Mouse (Mus musculus) cerebellum, adult 11 months (tissue): ENCODE measurements around the gene Bcl10.
A peak's percentile ranks its signal among the peaks of the same experiment; 100 is the strongest.
"Not testable (repeated sequence)": the region's sequence is repeated elsewhere in the genome, so short reads cannot be mapped to it uniquely, and the experiment has no call there.

Source experiments
- DNase-seq: peaks from one replicate; pipeline ENCODE4 v3.0.0; 2022

Bcl10 gene

DNA sequence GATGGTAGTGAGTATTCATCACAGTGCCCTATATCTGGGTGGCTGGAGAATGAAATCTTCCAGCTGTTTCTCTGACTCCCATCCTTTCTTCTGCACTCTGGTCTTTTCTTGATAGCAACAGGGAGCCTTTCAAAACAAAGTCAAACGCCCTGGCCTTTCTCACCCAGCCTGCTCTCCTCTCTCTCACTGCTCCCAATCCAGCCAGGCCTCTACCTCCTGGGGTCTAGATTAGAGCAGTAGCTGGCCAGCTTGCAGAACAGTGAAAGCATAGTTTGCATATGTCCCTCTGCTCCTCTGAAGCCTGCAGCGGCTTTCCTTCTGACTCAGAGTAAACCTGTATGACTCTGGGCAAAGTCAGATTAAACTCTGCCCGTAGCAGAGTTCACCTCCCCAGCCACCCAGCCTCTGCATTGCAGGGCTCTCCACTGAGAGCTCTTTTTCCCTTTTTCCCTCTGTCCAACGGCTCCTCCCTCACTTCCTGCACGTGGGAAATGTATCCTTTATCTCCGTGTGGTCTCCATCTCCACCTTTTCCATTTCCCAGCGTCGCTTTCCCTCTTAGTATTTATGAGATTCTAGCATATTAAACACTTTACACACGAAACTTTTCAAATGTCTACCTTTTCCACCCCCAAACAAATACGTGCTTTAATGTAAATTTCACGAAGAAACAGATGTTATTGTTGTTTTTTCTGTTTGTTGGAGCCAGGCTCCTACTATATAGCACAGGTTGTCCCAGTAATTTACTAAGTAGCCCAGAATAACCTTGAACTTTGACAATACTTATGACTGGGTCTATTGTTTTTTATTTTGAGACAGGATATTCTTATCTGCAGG, at the start of gene Bcl10:
Gene Bcl10 (plus strand): TSS at position 786 of the 836 bp plus-strand sequence.
- no peak for DNase-seq

DNA sequence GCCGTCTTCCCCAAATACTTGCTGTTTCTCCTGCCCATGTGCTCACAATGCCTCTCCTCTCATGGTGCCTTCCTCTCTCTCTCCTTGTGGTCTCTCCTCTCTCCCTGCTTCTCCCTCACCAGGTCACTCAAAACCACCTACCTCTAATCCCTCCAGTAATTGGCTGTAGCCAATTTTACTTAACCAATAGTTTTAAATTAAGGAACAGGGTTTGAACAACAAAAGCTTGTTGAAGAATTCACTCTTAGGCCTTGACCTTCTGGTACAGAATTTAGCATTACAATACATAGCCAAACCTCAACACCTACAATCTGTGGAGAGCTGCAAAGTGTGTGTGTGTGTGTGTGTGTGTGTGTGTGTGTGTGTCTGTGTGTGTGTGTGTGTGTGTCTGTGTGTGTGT, 49.3 kb upstream of the Bcl10 start:
- DNase-seq = no peak

DNA sequence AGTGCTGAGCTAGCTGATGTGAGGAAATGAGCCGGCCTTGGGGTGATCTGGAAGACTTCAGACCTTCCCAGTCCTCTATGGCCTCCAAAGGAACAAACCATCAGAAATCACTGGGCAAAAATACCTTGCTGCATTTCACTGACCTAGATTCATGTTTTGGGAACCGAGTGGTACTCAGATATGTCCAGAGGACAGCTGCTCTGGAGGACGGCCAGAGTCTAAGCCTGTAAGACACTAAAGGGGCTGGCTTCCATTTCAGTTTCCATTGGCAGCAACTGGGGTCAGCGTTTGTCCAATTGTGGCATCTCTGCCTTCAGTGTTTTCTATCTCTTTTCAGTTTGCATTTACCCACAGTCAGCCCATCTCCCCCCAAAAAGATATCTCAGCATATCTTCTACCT, 48.5 kb upstream of the Bcl10 start:
- no peak for DNase-seq

DNA sequence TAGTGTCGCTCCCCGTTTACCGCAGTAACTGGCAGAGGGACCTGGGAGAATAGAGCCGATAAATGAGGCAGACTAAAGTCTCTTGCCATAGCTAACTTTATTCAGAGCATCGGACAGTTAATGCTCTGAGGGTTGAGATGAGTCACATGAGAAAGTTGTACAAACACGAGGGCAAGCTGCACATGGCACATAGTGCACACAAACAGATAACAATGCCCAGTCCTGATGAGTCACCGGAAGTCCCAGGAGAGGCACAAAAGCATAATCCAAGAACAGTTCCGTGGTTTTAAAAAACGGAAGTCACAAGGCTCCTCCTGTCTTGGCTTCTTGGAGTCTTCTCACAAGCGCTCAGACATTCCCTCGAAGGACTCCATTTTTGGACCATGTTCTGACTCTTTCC, 46.5 kb upstream of the Bcl10 start:
- no peak for DNase-seq

DNA sequence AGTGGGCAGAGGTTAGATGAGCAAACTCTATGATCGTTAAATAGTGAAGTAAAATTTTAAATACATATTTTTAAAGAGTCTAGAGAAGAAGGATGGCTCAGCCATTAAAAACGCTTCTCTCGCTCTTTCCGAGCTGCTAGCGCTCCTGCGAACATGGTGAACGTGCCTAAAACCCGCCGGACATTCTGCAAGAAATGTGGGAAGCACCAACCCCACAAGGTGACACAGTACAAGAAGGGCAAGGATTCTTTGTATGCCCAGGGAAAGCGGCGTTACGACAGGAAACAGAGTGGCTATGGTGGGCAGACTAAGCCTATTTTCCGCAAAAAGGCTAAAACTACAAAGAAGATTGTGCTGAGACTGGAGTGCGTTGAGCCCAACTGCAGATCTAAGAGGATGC, 43.7 kb upstream of the Bcl10 start:
- DNase-seq = not testable (repeated sequence)

DNA sequence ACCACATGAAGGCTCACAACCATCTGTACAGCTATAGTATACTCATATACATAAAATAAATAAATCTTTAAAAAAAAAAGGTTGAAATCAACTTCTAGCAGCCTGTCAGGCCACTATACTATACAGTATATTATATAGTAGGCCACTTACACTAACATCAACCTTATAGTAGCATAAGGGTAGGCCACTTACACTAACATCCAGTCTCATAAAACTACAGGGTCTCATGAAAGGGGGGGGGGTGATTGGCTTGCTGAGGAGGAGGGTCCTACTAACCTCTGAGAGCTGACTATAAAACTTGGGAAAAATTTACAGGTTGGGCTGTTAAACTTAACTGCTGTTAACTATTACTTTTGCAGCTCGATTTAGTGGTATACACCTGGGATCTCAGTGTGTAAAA, 42.3 kb upstream of the Bcl10 start:
- no peak for DNase-seq

DNA sequence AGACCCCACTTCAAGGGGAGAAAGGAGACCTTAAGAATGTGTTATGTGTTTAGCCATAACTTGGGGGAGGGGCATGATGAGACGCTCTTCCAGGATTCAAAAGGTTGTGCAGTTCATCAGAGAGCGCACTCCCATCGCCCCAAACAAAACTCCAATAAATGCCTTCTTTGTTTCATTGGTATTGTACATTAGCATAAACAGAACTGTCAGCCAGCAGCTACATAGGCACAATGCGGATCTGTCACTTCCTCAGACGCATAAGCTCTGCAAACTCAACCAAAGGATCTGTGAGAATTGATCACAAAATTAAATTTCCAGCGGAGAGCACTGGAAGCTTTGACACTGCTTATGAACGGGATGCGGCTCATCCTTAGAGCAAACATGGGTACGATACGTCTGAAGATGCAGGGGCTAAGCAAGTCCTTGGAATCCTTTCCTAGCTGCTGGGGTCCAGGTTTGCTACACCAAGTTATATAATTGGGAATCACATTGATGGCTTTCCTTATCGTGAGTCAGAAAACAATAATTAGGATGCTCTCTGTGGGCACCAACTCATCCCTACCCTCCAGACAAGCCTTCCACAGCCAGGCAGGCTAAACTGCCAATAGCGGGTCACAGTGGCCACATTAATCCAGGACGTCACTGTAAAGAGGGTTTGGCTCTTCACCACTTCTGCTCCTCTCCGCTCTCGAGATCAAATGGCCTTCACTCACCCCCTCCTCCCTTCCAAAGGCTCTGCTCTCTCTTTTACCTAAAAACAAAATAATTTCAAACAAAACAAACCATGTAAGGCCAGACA, 40.3 kb upstream of the Bcl10 start:
- DNase-seq = no peak

DNA sequence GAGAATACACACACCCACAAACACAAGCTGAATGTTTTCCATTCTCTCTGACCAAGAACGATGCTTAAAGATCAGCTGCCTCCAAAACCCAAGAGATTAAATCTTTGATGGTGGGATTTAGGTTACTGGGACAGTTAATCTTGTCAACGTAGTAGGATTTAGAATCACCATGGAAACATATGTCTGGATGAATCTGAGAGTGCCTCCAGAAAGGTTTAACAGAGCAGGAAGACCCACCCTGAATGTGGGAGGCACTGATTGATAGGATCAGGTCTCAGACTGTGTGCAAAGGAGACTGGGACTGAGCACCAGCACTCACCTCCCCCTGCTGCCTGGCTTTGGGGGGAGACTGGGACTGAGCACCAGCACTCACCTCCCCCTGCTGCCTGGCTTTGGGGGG, 39.4 kb upstream of the Bcl10 start:
- no peak for DNase-seq

DNA sequence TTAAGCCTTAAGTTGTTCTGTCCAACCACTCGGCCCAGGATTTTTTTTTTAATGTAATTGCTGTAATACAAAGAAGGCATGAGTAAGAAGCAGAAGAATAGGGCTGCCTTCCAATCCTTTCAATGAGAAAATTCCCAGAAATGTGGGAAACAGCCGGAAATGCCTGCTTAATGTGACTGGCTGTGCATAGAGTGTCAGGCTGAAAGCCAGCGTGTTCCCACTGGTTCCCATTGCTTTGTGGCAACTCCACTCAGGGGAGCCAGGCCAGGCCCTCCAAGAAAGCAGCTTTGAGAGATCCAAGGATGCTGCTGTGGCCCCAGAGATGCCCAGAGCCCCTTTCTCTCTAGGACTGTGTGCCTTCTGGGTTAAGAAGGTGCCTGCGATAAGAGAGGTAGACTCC, 37.2 kb upstream of the Bcl10 start:
- no peak for DNase-seq

DNA sequence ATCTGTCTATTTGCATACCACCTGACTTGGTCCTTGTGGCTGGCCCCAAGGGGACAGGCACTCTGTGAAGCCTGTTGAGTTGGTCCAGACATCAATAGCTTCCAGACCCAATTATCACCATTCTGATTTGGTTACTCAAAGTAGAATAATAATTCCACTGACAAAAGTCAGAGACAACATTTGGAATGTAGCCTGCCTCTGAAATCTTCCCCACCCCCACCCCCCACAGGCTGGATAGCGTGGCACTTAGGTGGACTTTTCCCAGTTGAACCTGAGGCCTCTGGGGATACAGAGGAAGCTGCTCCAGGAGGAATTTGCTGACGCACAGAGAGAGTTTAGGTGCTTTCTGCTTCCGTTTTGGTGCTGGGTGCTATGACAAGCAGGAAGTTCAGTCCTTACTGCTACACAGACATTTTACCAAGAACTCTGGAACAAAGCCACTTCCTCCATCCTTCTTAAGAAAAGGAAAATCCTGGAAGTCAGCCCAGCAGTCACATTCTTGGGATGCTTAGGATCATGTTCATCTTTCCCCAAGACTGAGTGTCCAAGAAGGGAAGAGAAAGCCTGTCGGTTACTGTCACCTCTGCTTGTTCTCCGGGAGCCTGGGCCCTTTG, 36.6 kb upstream of the Bcl10 start:
- DNase-seq = no peak

DNA sequence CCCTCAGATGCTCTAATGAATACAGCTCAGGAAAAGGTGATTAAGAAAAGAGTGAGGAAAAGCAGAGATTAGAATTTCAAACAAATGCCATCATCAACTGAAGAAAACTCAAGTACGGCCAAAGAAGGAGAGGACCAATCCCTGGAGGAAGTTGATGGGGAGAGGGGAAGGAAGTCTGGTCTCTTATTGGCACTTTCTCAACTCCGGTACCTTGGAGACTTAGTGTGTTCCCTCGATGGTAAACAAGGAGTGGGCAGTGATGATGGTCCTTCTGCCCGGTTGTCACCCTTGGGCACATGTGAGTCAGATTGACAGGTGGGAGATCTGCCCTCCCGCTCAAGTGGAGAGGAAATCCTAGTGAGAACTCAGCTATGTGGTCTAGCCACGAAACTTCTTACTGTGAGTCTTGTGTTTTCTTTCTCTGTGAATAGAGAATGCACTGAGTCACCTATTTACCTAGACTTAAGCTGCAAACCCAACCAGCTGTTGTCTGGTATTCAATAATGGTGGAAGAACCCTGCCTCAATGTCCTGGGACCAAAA, 35.1 kb upstream of the Bcl10 start:
- DNase-seq = no peak

DNA sequence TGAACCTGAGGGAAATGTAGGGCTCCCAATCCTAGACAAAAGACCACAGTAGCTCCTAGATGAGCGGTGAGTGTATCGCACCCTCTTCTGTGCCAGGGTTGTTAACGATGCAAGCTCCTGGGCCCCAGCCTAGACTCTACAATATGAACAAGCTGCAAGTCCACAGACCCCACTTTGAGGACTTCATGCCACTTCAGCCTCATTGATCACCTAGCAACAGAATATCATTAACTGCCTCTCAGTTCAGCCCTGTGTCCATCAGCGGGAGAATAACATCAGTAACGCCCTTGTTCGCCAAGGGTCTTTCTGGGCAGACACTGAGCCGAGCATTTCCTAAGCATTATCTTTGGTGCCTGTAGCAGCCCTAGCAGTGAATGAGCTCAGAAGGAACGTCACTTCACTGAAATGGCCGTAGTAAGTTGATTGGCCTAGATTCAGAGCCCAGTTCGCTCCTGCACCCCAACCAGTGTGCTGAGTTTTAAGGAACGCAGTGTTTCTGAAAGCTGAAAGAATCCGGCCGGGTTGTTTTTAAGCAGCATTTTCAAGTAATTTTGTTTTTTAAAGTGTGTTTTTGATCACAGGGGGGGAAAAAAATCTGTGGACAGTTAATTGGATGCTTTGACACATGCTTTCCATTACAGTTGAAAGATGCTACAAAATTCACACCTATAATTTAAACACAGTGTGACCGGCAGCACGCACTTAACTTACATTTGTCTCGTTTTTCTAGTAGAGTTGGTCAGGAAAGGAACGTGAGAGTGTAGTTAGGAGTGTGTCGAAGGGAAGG, 32.1 kb upstream of the Bcl10 start:
- DNase-seq = no peak

DNA sequence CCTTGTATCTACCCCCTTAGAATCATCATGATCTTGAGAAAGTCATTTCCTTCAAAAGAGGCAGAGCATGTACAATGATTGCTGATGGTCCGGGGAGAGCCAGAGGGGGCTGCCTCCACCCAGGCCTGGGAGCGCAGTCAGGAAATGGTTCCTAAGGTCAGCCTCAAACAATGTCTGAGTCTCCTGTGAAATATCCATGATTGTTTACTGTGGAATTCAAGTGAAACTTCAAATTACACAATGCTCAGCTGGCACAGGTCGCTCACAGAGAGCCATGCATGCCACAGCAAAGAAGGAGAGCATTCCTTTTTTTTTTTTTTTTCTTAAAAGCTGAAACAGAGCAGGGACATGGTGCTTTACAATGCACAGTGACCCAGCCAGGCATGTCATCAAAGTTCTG, 30.2 kb upstream of the Bcl10 start:
- DNase-seq = no peak

DNA sequence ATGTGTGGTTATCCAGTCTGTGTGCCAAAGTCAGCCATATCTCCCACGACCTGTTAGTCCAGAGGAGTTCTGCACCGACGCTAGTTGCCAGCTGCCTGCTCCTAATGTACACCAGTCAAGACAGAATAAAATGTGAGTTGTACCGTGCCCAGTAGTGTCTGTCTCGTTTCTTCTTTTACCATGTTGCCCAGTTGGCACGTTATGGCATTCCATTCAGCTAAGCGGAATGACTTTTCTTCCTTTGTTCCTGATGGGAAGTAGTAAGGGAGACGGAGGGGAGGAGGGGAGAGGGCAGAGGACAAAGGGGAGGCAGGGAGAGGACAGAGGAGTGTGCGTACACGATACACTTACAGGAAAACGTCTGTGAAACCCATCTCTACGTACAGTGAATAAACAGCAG, 28.5 kb upstream of the Bcl10 start:
- DNase-seq = no peak

DNA sequence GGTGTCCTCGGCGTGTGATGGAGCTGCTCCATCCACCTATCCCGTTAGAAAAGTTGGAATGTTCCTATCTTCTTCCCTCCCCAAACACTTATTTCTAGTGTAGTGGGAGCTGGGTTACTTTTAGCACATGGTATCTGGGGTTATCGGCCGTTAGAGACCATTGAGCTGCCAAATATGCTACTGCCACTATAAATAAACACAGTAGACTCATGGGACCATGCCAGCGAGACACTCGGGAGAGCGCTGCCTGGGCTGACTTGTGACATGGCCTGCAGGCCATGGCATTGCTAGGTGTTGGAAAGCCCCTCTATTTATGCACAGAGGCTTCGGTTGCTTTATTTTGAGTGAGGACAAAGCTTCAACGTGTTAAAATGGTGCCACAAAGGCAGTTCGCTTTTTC, 24.9 kb upstream of the Bcl10 start:
- no peak for DNase-seq

DNA sequence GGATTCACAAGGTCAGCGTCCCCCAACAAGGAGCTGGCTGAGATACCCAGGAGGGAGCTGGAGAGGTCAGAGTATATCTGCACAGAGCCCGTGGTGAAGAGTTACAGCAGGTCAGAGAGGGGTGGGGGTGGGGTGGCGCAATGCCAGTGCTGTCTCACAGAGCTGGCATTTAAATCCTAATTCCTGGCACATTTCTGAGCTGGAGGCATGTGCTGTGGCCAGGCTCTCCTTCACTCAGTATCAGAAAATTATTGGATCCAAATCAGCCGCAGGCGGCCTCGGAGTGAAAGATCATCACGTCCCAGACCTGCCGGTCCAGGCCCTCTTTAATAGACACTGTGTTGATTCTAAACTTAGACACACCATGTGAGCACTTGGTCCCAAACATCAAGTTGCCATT, 22.8 kb upstream of the Bcl10 start:
- no peak for DNase-seq

DNA sequence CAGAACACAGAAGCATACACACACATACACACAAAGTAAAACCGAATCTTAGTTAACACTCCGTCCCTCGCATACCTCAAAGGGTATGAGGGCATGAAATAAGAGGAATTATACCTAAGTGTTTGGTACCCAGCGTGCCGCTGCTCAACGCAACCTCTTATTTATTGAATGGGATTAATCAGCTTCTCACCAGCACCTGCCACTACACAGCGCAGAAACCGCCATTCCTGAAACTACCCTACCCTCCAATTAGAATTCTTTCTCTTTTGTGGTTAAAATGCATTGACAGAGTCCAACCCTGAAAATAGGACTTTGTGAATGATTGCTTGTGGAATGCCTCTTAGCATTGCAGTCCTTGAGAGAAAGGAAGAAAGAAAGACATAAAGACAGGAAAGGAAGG, 19.1 kb upstream of the Bcl10 start:
- no peak for DNase-seq

DNA sequence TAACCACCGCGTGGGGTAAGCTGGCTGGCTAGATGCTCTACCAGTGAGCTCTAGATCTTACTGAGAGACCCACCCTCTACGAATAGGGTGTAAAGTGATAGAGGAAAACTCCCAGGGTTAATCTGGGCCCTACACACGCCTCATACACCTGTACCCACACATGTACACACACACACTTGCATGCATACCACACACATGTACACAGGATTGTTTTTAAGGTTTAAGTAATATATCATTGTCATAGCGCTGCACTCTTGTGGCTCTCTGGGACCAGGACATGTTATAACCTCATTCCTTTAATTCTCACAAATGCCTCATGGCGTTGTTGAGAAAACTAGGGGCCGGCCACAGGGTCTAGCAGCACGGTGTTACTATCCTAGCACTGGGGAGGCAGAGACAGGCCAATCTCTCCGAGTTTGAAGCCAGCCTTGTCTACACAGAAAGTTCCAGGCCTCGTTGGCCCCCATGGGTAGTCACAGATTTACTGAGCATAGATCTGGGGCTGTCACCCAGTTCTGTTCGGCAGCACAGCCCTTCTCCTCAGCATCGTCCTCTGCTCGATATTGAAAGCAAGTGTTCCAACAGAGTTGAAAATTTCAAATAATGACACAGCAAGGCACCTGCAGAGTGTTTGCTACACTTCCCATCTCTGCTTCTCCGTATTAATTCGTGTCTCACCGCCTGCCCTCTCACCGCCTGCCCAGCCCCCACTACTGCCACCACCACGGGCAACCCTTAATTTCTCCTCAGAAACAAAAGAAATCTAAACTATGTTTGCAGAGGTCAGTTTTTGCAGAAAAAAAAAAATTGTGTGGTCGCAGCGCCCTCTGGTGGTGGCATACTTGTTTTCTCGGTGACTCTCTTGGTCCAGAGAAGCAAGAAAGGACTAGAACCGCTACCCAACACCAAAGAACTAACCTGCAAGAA, 17.5 kb upstream of the Bcl10 start:
- peak; percentile 27 for DNase-seq

DNA sequence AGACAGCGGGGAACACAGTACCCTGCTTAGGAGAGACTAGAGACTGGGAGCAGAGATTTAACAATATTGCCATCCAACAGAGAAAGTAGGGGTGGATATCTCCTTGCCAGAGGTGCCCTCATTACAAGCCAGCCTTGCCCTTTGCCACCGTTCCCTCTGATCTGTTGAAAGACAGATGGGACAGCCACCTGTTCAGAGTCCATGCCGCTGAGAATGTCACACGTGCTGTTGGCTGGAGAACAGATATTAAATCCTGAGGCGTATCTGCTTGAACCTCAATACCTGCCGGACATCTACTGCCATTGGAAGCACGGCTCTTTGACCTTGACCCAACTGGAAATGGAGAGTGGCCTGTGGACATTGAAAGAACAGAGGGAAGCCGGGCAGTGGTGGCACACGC, 16.0 kb upstream of the Bcl10 start:
- no peak for DNase-seq

DNA sequence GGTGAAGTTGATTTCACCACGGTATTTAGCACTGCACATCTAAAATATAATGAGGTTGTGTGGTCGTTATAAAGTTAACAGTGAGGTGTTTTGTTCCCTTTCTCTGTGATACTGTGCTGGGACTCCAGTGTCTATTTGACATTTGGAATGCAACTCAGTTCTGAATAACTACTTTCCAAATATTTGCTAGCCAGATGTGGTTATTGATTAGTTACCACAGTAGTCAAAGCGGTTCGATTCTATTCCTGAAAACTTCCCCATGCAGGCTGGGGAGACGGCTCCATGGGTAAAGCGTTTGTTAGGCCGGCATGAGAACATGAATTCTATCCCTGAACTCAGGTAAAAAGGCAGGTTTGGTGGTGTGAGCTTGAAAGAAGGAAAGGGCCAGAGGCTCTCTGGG, 10.1 kb upstream of the Bcl10 start:
- DNase-seq = no peak

DNA sequence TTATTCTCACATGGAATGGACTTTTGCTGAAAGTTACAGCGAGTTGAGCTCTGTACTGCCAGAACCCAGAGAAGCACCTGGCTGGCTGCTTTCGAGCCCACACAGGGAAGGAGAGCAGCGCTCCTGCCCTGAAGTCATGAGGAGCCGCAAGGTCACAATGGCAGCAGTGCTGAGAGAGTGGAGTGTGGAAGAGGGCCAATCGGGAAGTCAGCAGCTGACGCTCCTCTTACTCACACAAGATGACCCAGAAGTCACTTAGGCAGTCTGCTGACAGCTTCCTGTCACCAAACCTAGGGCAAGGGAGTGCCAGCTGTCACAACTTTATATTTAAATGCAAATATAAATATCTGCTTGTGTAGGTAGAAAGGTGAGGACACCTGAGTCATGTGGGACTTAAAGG, 9.3 kb upstream of the Bcl10 start:
- DNase-seq = no peak

DNA sequence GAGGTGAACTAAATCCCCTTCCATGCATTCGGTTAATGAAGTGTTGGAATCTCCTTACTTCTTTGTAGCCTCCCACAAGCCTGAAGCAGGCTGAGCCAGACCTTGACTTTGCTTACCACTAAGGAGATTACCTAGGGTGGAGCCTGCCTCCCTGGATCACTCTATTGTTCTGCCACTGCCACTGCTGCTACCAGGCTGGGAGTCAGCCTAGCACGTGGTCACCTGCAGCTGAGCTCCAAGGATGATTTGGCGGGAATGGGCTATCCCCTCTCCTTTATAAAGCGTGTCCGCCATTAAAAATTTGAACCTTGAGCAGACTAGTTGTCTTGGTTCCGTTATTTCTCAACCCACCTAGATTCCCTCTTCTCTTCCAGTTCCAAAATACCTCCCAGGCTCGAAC, 8.7 kb upstream of the Bcl10 start:
- not testable (repeated sequence) for DNase-seq
